Mouse (Mus musculus): ENCODE measurements around the gene Pcyt1a.
"Not testable (repeated sequence)": the region's sequence is repeated elsewhere in the genome, so short reads cannot be mapped to it uniquely, and the experiment has no call there.

Gene Pcyt1a

DNA sequence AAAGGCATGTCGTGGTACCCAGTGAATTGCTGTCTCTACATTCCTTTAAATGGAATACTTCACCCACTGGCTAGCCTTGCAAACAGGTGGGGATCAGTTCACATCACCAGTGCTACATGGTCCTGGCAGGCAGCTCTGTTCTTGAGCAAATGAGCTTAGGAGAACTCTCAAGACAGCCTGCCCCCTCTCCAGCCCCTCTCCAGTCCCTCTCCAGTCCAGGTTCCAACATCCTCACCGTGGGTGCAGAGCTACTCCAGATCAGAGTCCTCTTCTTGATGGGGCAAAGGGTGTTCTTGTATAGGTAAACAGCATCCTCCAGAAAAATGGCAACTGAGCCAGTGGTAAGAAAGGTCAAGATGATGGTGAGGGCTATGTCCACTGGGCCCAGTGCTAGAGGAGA is 48.7 kb downstream of the Pcyt1a start:
- DNase-seq: no peak

DNA sequence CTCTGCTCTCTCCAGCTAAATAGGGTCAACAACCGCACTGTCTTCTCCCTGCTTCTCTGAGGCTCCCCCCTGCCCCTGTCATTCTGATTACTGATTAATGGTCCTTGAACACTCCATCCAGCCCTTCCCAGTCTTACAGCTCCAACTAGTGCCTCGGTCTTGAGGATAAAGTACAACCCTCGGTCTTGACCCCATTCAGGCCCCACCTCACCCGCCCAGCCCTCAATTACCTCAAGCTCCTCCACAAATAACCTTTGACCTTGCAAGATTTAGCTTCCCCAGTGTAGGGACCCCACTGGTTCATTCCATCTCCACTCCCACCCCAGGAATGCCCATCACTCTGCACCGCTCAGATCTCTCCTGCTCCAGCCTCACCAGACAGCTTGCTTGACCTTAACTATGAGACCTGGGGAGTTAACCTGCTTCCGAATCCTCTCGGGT is 53.7 kb downstream of the Pcyt1a start:
- no peak for DNase-seq

DNA sequence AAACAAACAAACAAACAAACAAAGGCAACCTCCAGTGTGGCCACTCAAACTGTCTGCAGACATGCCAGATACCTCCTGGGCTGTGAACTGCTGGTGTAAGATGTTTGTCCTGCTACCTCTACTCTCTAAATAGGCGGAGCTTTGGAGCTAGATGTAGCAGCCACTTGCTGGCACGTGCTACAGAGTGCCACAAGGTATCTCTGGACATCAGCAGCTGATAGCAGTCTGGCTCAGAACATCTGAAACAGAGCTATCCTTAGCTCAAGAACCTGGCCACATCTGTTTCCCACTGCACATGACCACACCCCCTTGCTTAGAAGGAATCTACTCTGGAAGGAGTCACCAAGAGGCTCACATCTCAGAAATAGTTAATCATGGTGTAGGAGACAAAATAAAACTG is 54.5 kb downstream of the Pcyt1a start:
- no peak for DNase-seq

DNA sequence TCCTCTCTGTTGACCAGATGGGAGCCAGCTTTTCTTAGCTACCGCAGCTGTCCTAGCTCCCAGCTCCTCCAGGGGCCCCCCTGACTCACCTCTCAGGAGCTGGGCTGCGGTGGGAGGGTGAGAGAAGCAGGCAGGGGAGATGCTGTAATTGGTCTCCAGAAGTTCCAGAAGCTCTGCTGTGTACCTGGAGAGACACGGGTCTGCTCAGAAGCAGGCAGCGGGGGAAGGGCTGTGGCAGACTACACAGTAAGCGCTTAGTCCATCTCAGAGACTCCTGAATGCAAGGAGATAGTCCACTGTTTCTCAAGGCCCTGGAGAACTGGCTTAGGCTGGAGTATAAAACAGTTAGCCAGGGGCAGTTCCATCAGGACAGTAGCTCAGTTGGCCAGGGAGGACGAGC is 55.3 kb downstream of the Pcyt1a start:
- no peak for DNase-seq

DNA sequence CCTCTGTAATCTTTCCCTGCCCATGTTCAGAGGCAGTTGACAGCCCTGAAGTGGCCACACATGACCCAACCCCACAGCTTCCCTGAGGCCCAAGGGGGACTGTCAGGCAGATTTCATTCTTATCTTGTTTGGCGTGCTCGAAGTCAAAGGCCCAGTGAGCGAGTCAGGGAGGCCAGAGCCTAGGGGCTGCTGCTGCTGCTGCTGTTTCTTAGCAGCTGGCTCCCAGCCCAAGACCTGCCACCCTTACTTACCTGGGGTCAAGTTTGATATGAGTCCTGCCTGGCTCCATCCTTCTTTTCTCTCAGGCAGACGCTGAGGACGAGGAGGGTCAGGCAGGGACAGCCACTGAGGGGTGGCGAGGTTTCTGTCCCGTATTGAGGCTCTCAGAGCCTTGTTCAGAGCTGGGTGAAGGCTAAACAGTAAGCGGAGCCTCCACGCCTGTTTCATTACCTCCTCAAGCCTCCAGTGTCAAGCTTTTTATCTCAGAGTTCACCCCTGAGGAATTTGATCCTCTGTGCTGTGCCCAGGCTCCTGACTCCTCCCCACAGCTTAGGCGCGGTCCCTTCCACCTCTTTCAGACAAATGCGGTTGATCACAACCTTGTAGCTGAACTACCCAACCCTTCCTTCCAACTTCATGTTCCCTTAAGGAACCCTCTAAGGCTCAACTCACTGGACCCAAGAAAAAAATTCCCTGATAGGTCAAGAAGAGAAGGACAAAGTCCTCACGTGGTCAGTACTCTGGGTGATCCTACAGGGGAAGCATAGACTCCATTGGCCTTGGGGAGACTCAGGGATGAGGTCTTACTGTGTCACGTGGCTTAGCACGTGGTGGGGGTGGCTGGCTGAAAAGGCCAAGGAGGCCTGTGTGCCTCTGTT is 56.8 kb downstream of the Pcyt1a start, which contains the start of gene Slc51a:
Slc51a (minus strand) TSS at position 646 of the 878 bp plus-strand sequence.
- DNase-seq: no peak

DNA sequence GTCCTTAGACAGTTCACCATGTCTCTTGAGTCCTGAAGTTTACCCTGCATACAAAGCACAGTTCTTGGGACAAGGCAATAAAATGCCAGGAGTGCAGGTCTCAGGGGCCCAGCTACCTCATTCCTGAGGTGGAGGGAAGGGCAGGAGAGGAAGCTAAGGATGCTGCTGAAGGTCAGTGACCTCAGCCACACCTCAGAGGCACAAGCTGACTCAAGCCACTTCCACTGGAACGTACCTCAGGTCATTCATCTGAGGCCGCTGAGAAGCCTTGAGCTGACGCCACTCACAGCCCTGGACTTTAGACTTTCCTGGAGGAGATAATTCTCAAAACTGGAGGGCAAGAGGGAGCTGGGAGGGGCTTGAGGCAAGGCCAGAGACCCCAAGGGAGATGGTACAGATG is 58.2 kb downstream of the Pcyt1a start:
- DNase-seq: no peak

DNA sequence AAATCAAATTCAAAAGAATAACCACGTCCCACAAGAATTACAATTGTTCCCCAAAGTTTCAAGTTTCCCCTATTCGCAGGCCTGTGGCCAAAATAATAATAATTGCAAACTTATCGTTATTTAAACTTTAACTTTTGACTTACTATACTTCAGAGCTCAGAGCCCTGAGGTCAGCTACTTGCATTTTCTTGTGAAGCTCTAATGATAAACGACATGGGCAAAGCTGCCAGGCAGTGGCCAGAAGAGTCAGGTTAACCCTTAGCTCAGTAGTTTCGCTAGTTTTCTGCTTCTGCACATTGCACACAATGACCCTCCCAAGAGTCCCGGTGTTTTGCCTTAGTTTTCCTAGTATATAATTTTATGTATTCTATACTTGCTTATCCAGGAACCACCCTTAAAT is 63.6 kb downstream of the Pcyt1a start:
- not testable (repeated sequence) for DNase-seq

DNA sequence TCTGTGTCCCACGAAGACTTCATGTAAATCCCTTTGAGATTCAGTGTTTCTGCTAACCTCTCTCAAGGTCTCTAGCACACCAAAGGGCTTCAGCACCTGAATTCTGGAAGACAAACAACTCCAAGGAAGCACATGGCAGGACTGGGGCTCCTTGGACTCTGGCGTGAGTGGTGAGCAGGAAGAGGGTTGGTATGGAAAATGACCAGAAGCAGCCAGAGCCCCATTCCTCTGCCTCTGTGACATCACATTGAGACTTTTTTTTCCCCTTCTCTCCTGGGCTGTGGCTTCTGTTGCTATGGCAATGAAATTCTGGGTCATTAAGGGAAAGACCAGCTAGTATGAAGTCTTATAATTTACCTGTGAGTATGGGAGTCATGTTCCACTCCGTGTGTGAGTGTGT is 65.2 kb downstream of the Pcyt1a start, which contains the start of gene Zdhhc19:
Zdhhc19 (plus strand) TSS at position 301 of the 400 bp plus-strand sequence.
- no peak for DNase-seq

DNA sequence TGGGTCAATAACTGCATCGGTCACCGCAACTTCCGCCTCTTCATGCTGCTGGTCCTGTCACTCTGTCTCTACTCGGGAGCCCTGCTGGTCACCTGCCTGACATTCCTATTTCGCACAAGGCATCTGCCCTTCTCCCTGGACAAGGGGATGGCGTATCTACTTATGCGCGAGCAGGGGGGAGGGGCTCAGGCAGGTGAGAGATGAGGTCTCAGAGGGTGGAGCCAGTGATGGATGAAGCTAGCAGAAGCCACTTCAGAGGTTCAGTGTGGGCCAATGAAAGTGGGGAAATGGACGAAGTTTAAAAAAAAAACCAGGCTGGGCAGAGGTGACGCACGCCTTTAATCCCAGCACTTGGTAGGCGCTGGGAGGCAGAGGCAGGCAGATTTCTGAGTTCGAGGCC is 68.3 kb downstream of the Pcyt1a start:
- DNase-seq: no peak

DNA sequence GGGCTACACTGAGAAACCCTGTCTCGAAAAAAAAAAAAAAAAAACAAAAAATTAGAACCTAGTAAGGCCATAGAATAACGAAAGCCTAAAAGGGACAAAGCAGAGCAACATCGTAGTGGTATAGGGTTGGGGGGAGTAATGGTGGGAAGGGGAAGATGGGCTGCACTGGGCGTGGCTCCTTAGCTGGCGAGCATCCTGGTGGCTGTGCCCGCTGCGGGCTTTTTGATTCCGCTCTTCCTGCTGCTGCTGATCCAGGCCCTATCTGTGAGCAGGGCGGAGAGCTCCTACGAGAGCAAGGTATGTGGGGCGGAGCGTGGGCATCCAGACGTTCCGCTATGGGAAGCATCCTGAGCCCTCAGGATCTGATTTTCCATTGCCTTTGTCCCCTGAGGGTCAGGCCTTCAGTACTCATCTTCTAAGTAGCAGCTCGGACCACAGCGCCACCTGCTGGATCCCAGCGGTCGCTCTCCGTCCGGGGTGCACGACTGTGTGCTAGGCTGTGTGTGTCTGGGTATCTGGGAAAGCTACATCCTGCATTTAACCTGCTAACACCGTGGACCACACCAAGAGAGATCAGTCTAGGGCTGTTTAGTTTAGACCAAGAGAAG is 68.8 kb downstream of the Pcyt1a start:
- DNase-seq: peak; percentile 88

DNA sequence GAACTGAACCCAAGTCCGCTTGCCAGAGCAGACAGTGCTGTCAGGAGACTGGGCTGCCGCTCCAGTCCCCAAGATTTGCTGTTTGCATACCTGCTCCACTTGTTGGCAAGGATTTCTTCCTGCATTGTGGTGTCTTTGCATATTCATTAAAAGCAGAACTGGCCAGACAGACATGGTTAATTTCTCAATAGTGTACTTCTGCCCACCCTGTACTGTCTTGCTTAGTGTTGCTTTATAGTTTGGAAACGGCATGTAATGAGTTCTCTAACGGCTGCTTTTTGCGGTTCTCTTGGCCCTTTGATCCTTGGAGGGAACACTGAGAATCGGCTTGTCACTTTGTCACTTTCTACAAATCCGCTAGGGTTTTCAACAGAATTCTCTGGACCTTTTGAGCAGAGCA is 70.7 kb downstream of the Pcyt1a start:
- DNase-seq: no peak

DNA sequence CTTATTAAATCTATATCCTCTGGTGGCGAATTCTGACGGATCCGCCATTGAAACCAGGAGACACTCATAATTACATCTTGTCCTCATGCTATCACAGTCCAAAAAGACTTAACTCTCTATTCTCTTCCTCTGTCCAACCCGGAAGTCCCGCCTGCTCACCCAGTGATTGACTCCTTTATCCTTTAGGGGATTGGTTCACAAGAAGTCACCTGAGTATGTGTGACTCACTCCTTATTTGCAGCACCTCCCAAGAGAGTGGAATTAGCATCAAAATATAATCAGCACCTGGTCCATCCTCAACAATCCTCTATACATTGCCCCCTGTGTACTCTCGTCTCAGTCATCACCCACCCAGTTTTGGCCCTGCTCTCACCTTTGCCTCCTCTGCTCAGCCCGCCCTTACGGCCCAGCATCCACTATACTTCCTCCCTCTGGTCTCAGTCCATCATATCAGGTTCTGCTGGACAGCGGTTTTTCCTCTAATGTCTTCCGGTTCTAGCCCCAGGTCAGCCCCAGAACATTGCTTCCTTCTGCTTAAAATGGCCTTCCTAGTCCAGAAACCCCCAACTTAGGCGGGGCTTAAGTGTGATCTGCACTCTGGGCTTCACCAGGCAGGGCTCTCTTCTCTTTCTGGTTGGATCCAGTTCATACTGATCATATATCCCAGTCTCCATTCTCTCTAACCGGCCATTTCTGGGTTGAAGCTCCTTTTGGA is 72.1 kb downstream of the Pcyt1a start:
- no peak for DNase-seq

DNA sequence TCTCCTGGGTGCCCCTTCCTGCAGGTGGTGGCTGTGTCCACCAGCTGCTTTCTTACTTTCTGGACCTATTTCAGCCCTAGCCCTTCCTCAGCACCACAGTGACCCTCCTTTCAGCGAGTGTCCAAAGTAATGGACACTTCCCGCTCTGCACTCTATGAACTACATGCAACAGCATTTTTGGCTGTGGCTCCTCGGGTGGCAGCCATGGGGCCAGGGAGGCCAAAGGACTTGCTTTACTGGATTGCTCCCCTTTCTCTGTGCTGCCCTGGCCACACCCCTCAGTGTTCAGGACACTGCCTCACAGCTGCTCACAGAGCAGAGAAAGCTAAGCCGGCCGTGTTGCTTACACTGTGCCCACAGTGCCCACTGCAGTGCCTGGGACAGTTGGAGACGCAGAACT is 72.9 kb downstream of the Pcyt1a start:
- no peak for DNase-seq

DNA sequence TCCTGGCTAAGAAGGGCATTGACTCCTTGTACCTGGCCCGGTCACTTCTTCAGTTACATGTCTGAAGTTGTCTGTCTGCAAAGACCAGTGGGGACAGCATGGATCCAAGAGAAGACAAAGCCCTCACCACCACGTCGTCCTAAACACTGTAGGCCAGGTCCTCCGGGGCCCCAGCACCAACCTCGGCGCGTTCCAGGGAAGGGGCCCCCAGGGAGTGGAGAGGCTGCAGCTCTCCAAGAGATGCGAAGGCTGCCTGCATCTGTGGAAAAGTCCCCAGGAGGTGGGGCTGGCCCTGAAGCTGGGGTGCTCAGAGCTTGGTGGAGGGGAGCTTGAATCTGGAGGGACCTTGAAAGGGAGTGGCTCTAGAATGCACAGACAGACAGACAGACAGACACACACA is 75.6 kb downstream of the Pcyt1a start:
- no peak for DNase-seq

DNA sequence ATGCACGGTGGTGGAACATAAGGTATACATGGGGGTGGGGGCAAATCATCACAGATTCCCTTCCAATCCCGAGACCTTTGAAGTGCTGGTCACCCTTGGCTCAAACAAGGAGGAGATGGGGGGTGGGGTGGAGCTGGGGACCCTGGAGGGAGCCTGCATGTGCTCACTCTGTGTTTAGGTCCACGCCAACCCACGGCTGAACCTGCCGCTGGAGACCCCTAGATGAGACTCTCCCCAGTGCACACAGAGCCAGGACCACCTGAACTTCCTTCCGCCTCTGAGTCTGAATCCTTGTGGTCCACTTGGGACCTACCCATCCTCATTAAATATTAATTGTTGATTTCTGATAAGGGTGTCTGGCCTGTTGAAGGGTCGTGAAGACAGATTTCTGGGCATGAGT is 76.1 kb downstream of the Pcyt1a start:
- no peak for DNase-seq

DNA sequence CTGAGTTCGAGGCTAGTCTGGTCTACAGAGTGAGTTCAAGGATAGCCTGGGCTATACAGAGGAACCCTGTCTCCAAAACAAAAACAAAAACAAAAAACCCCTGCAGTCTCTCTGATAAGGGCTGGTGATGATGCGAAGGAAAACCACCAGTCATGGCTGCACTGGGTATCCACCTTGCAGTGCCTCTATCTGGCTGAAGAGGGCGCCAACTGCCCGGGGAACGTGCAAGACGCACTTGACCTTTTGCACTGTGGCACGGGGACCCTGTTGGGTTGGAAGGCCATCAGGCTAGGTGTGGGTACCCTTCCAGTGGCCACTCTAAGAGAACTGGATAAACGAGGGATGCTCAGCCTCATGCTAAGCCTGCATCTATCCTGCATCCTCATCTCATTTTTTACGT is 76.7 kb downstream of the Pcyt1a start:
- peak; percentile 83 for DNase-seq

DNA sequence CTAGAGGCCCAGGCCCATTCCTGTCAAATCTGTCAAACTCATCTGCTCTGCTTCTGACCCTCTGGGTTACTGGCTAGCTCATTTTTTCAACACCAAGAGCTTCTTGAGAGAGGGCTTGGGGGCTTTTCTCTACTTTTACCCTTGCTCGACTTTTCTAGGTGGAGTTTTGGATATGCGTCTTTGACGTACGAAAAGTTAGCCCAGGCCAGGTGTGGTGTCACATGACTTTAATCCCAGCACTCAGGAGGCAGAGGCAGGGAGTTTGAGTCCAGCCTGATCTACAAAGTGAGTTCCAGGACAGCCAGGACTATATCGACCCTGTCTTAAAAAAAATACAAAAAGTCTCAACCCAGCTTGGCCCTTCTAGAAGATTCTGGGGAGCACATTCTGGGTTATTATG is 77.3 kb downstream of the Pcyt1a start:
- no peak for DNase-seq

DNA sequence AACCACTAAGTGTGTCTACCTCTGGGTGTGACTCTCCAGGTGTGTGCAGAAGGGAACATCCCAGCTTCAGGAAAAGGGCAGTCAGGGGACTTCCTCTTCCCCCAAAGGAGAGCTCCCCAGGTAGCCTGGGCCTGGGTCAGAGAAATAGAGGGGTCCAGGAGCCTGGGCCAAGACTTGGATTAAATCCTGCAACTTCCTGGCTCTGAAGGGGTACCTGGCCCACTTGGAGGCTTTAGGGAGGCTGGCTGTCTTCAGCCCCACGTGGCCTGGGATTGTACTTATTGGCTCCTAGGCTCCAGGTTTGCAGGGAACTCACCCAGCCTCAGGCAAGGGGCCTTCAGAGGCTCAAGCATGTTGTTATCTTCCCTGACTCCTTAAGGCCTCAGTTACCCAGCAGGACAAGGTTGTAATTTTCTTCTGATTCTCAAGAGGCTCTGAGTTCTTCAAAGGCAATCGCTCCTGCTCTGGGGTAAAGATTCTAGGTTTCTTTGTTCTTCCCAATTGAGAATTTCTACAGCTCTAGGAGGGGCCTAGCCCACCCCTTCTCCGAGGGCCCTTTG is 77.9 kb downstream of the Pcyt1a start:
- no peak for DNase-seq

DNA sequence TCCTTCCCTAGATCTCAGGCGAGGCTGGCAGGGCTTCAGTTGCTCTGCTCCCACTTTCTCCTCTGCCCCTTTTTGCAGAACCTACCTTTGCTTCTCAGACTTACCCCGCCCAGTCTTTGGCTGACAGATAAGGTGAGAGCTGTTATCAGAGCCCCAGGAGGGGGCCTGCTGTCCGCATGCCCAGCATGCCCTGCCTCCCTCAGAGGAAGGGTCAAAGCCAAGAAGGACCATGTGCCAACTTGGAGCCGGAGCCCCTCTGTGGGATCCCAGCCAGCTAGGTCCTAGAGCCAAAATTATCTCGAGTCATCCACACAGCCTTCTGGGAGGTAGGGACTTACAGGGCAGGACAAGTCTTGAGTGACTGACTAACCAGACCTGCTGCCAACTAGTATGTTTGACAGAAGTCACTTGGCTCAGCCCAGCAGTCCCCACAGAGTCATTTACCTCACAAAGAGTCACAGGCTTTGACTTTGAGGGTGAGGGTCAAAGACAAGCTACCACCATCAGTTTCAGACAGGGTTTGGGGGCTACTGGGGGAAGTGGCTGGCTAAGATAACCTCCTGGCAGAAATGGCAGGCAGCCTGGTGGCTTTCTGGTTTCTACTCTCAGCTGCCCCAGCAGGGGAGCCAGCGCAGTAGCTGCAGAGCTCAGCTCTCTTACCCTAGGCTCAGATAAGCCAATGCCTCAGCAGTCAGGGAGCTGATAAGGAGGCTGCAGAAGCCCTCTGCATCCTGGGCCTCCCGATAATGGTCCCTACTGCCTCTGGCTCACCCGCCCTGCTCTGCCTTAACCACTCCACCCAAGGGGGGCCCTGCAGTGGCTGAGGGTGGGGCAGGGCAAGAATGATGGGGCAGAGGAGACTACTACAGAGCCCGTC is 78.6 kb downstream of the Pcyt1a start:
- peak; percentile 48 for DNase-seq

DNA sequence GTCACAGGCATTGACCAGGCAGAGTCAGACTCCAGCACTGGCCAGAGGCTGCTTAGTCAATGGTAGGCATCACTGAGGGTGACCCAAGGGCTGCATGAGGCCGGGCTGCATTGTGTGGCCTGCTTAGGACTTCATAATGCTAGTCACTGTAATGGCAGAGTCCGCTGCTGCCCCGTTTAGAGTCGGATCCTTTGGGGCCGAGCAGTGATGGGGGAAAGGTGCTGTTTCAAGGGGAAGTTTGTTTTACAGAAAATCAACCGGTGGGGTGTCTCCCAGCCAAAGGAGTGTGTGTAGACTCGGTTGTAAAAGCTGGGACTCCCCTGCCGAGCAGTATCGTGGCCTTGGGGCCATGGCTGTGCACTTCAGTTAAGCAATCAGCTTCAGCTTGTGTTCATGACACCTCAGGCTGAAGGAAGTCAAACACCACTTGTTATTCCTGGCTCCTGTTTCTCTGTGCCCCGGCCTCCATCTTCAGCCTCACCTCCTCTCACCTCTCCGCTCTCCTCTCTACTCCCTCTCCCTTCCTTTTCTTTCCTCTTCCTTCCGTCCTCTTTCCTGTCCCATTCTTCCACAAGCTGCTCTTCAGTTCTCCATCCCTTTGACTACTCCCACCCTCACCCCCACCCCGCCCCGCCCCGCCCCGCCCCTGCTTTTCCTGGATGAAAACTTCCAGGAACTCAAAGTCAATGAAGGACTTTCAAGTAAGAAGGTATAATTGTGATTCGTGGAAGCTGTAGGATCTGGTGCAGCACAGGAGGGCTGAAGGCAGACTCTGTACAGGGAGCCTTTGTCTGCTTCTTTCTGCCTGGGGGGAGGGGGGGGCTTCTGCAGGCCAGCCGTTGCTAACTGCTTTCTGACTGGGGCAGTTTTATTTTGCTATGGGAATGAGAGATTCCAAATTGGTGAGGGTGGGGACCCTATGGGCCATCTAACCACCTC is 79.9 kb downstream of the Pcyt1a start:
- DNase-seq: no peak

DNA sequence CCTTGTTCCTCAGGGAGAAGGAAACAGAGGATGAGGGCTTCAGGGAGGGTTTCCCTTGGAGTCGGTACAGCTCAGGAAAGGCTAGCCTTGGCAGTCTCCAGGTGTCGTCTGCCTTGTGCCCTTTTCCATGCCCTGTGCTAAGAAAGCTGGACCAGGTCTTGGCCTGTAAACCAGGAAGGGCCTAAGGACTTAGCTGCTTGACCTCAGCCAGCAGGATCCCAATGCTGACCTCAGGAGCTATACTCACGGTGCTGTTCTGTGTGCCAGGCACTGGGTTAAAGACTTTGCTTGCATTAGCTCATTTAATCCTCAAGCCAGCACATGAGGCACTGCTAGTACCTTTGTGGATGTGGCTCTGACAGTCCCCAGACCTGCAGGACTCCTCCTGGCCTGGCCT is 80.6 kb downstream of the Pcyt1a start:
- DNase-seq: no peak

All from thymus, postnatal 25 days (tissue).